Mouse (Mus musculus) midbrain, embryonic 16.5 days (tissue): ENCODE results near the gene Phactr1. TPM values are rescaled to one million over a fixed set of nuclear protein-coding genes. Genes with fewer than 3 reads are reported as not detected.

Experiments used
- ATAC-seq: fragments of 200-750 bp; cut with Nextera tagmentation; 2 replicates; pipeline ENCODE4 v1.8.0; 2017; ENCODE audit warnings: moderate TSS enrichment
- H3K27ac ChIP-seq: fragments of 300-500 bp; sonication (generic); 2 replicates; pipeline ENCODE4 v1.5.1; 2014; ENCODE audit warnings: mild to moderate bottlenecking, low read length, mixed read lengths
- H3K27me3 ChIP-seq: fragments of 300-500 bp; sonication (generic); 2 replicates; pipeline ENCODE4 v1.6.1; 2014; ENCODE audit warnings: low read depth, low read length, mixed read lengths; ENCODE audit not compliant: control insufficient read depth, insufficient read depth
- H3K36me3 ChIP-seq: fragments of 300-500 bp; sonication (generic); 2 replicates; pipeline ENCODE4 v1.6.1; 2014; ENCODE audit warnings: mild to moderate bottlenecking, low read length, moderate library complexity, mixed read lengths; ENCODE audit not compliant: control insufficient read depth, insufficient read depth
- H3K4me1 ChIP-seq: fragments of 300-500 bp; sonication (generic); 2 replicates; pipeline ENCODE4 v1.6.1; 2014; ENCODE audit warnings: mild to moderate bottlenecking, low read length, mixed read lengths; ENCODE audit not compliant: control insufficient read depth, insufficient read depth
- H3K4me2 ChIP-seq: fragments of 300-500 bp; sonication (generic); 2 replicates; pipeline ENCODE4 v1.6.1; 2014; ENCODE audit warnings: mild to moderate bottlenecking, low read length, mixed read lengths
- H3K4me3 ChIP-seq: fragments of 300-500 bp; sonication (generic); 2 replicates; pipeline ENCODE4 v1.5.1; 2014; ENCODE audit warnings: low read depth, mild to moderate bottlenecking, low read length, moderate library complexity, mixed read lengths
- H3K9ac ChIP-seq: fragments of 300-500 bp; sonication (generic); 2 replicates; pipeline ENCODE4 v1.6.1; 2014; ENCODE audit warnings: low read depth, low read length, mixed read lengths
- H3K9me3 ChIP-seq: fragments of 300-500 bp; sonication (generic); replicated peaks from 2 replicates; pipeline ENCODE4 v1.6.1; 2014; ENCODE audit warnings: mild to moderate bottlenecking, low read length, mixed read lengths; ENCODE audit not compliant: control insufficient read depth, poor library complexity, severe bottlenecking
- WGBS: fragments of 180-500 bp; shearing (Covaris S2); extraction: QIAGEN DNeasy Blood & Tissue Kit; methylation state at CpG from one replicate; pipeline ENCODE4 v1.1.7; 2014; 5-methylcytosine and 5-hydroxymethylcytosine counted together
- polyA plus RNA-seq: library from polyadenylated mRNA; unstranded; fragments of >200 nt; fragmentation: Nextera tagmentation; extraction: Ambion mirVana; gene quantifications from 2 replicates; pipeline ENCODE4 v1.2.1, GENCODE M21; 2015

Phactr1 gene
- polyA plus RNA-seq, 1 experiment from 2014 or later = 62.5 TPM

DNA sequence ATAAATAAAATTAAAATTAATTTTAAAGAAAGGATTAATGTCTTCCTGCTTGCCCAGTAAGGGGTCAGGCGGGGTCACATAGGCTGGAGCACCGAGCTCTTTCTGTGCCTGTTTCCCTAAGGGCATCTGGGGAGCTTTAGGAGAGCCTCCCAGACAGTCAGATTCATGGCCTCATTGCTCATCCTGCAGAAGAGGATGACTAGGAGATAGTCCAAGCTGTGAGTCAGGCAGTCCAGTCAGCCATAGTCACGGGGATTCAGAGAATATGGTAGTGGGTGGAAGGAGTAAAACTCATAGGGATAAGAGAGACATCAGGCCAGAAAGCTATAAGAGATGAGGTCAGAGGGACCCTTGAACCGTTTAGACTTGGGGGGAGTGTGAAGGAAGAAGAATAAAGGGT lies 362.3 kb downstream of the Phactr1 start:
- Histone ChIP-seq H3K27ac (no peak overlapping the region), H3K9me3 (no peaks in the 10 kb centered on the region), H3K4me2 (no peak overlapping the region), H3K4me3 (no peak overlapping the region), H3K36me3 (0 out of 2 replicates have a peak, but pooled peaks cover 2% of the 10 kb centered on the region), H3K9ac (no peak overlapping the region), H3K4me1 (no peaks in the 10 kb centered on the region), H3K27me3 (no peaks in the 10 kb centered on the region)
- ATAC-seq = no peak
- WGBS = 86% methylated on average over 4 of the region's 4 CpGs

DNA sequence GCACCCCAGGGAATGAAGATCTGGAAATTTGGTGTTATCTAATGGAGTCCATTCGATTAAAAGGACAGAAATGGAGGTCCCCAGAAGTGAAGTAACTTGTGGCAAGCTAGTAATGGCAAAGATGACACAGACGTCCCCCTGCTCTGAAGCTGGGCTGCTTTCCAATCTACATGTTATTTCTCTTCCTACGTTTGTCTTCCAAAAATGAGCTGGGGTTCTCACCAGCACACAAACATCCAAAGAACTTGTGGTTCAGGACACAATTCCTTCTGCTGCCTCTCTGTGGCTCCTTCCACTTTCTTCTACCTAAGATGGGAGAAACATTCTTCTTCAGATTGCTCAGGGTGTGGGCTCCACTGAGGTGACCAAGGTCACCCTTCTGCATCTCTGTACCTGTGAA lies 368.1 kb downstream of the Phactr1 start:
- Histone ChIP-seq H3K27me3 (no peaks in the 10 kb centered on the region), H3K9ac (no peak overlapping the region), H3K36me3 (no peaks in the 10 kb centered on the region), H3K9me3 (no peaks in the 10 kb centered on the region), H3K4me3 (no peak overlapping the region), H3K4me1 (no peaks in the 10 kb centered on the region), H3K4me2 (no peak overlapping the region), H3K27ac (no peak overlapping the region)
- ATAC-seq = no peak
- 69% methylated on average over 3 of the region's 3 CpGs for WGBS

DNA sequence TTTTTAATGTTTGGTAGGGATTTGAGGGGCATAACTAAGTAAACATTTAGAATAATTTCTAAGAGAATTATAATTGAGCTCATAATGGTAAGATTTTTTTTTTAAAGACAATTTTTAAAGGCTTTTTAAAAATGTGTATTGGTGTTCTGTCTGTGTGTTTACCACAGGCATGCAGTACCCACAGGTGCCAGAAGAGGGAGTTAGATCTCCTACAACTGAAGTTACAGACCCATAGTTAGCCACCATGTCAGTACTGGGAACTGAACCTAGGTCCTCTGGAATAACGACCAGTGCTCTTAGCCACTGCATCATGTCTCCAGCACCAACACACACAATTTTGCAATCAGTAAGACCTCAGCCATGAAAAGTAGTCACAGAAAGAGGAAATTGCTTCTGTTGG lies 372.8 kb downstream of the Phactr1 start:
- no peaks in the 10 kb centered on the region; the same call in 1 of the 2 replicates for H3K36me3 ChIP-seq
- WGBS = 100% methylated on average over 1 of the region's 1 CpGs

DNA sequence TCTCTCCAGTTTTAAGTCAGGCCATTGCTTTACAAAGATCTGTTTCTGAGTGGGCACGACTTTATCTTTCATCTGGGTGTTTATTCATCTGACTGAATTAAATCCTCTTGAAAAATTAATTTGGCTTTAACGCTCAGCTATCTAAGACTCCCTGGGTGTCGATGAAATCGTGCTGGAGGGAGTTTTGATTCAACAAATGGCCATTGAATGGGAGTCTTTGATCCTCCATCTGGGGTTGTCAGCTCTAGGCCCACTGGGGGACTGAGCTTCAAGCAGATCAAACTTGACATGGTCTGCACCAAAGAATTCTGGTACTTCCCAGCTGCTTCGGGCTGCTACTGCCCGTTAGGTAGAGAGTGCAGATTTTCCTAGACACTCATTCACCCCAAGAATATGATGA lies 374.7 kb downstream of the Phactr1 start:
- Histone ChIP-seq H3K4me1 (no peaks in the 10 kb centered on the region), H3K36me3 (no peaks in the 10 kb centered on the region; the same call in 1 of the 2 replicates), H3K9ac (no peak overlapping the region), H3K27me3 (no peaks in the 10 kb centered on the region), H3K9me3 (no peaks in the 10 kb centered on the region), H3K27ac (no peak overlapping the region), H3K4me2 (no peak overlapping the region), H3K4me3 (no peak overlapping the region)
- no peak; the same call in 1 of the 2 replicates for ATAC-seq
- WGBS = 15% methylated on average over 6 of the region's 6 CpGs

More for the DNA sequence above, 372.8 kb downstream of the Phactr1 start:
- Histone ChIP-seq H3K4me1 (no peaks in the 10 kb centered on the region), H3K27ac (no peak overlapping the region), H3K27me3 (no peaks in the 10 kb centered on the region), H3K9me3 (no peaks in the 10 kb centered on the region), H3K4me3 (no peak overlapping the region), H3K9ac (no peak overlapping the region), H3K4me2 (no peak overlapping the region)
- ATAC-seq = no peak

DNA sequence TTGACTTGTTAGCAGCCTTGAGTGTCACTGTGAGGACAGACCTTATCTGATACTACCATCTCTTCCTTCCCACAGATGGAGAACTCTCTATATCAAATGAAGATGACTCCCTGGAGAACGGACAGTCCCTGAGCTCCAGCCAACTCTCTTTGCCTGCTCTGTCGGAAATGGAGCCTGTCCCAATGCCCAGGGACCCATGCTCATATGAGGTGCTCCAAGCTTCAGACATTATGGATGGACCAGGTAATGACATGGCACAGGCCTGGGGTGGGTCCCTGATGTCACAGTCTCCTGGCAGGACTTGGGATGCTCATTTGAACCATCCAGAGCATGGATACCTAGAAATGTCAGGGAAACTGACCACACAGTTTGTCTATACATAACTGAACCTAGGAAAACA lies 376.7 kb downstream of the Phactr1 start:
- H3K4me2 ChIP-seq = no peak overlapping the region
- H3K36me3 ChIP-seq = no peaks in the 10 kb centered on the region; the same call in 1 of the 2 replicates
- no peaks in the 10 kb centered on the region for H3K27me3 ChIP-seq
- H3K9ac ChIP-seq = no peak overlapping the region
- H3K4me1 ChIP-seq = no peaks in the 10 kb centered on the region
- no peak for ATAC-seq
- no peak overlapping the region for H3K4me3 ChIP-seq
- no peak overlapping the region for H3K27ac ChIP-seq
- WGBS = 96% methylated on average over 2 of the region's 2 CpGs
- no peaks in the 10 kb centered on the region for H3K9me3 ChIP-seq

DNA sequence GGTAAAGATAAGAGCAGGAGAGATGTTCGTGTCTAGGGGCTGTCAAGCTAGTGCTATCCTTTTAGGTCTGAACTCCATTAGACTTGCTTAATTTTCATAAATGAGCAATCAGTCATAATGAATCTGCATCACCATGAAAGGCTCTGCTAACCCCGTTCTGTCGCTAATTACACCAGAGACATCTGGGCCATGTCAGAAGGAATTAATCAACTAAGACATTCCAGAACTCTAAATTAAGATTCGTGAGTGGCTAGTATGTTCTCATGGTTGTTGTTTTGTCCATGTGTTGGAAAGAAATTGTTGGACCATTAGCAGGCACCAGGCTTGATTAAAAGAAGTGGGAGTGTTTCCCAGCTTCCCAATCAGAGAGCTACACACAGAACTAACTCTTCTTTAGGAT lies 382.9 kb downstream of the Phactr1 start:
- Histone ChIP-seq H3K4me2 (no peak overlapping the region), H3K36me3 (no peaks in the 10 kb centered on the region; the same call in 1 of the 2 replicates), H3K9me3 (no peaks in the 10 kb centered on the region), H3K27me3 (no peaks in the 10 kb centered on the region), H3K4me3 (no peak overlapping the region), H3K27ac (no peak overlapping the region), H3K4me1 (no peaks in the 10 kb centered on the region), H3K9ac (no peak overlapping the region)
- ATAC-seq = no peak
- 66% methylated on average over 4 of the region's 4 CpGs for WGBS

DNA sequence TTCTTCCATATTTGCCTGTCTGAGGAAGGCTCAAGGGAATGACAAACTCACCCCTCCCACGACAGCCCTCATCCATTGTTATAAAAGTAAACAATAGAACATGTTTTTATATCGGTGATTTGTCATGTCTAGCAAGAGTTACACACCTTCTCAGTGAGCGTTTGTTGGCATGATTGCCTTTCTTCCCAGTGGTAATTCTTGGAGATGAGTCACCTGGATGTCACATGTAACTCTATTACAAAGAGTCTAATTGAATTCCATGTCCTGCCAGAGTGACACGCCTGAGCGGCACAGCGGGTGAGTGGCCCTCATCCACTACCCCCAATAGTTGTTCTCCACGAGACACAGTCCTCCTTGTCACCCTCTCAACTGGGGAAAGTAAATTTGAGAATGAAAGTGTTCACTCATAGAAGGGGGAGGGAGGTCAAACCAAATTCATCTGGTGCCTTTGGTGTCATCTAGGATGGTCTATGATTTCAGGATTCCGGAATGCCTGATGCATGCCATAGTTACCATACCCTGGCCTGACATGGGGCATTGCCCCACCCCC lies 388.4 kb downstream of the Phactr1 start:
- Histone ChIP-seq H3K9ac (no peak overlapping the region), H3K36me3 (no peaks in the 10 kb centered on the region), H3K27me3 (no peaks in the 10 kb centered on the region), H3K4me1 (no peaks in the 10 kb centered on the region), H3K9me3 (no peaks in the 10 kb centered on the region), H3K27ac (no peak overlapping the region), H3K4me2 (no peak overlapping the region), H3K4me3 (no peak overlapping the region)
- ATAC-seq = no peak
- WGBS = 77% methylated on average over 8 of the region's 8 CpGs

DNA sequence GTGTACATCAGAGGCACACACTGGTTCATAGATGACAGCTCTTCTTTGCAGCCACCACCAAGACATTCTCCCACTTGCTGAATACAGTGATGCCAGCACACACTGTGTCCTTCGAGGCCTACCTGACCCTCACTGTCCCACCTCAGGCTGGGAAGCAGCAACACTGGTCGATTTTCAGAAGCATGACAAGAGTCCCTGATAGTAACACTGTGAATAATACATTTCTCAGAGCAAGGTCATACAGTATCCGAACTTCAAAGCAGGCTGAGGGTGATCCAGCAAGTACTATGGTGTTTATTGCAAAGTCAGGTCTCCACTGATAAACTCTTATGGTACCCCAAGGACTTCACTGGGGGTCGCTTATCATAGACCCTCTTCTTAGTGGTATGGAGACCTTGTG lies 390.1 kb downstream of the Phactr1 start:
- WGBS = 78% methylated on average over 4 of the region's 4 CpGs
- Histone ChIP-seq H3K36me3 (no peaks in the 10 kb centered on the region), H3K27ac (no peak overlapping the region), H3K27me3 (no peaks in the 10 kb centered on the region), H3K9me3 (no peaks in the 10 kb centered on the region), H3K4me2 (no peak overlapping the region), H3K4me3 (no peak overlapping the region), H3K4me1 (no peaks in the 10 kb centered on the region), H3K9ac (no peak overlapping the region)
- ATAC-seq = no peak

DNA sequence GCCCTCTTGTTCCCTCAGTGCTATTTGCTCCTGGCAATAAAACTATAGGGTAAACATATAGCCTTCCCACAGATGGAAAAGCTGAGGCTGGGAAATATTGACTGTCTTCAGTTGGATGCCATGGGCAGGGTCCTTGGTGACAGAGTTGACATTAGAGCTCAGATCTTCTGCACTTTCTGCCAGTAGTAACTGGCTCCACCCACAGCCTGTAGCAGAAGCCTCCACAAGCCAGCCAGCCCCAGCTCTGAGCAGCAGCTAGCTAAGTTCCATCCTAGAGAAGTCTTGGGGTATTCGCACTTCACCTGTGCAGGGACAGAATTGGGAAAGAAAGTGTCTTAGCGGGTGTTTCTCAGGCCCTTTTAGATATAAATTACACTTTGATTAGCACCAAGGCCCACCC lies 390.5 kb downstream of the Phactr1 start:
- H3K4me2 ChIP-seq = no peak overlapping the region
- H3K27ac ChIP-seq = no peak overlapping the region
- H3K27me3 ChIP-seq = no peaks in the 10 kb centered on the region
- H3K36me3 ChIP-seq = no peaks in the 10 kb centered on the region
- no peak for ATAC-seq
- 77% methylated on average over 2 of the region's 2 CpGs for WGBS
- no peaks in the 10 kb centered on the region for H3K4me1 ChIP-seq
- no peak overlapping the region for H3K9ac ChIP-seq
- no peaks in the 10 kb centered on the region for H3K9me3 ChIP-seq
- no peak overlapping the region for H3K4me3 ChIP-seq
